Mouse (Mus musculus) heart, postnatal 0 days (tissue): Measurements from ENCODE around the gene Aebp1. TPM values are rescaled to one million over a fixed set of nuclear protein-coding genes. Genes with fewer than 3 reads are reported as not detected.
A peak's percentile ranks its signal among the peaks of the same experiment; 100 is the strongest.

Experiments
- ATAC-seq: fragments of 200-750 bp; cut with Nextera tagmentation; 2 replicates; pipeline ENCODE4 v1.8.0; 2017; ENCODE audit warnings: low read depth, moderate number of reproducible peaks, moderate library complexity; ENCODE audit not compliant: insufficient read depth
- DNase-seq: peaks from one replicate; pipeline ENCODE4 v3.0.0-alpha.2; 2016; ENCODE audit warnings: low spot score
- H3K27ac ChIP-seq: fragments of 300-500 bp; sonication (generic); 2 replicates; pipeline ENCODE4 v1.5.1; 2014; ENCODE audit warnings: low read depth, mild to moderate bottlenecking
- H3K27me3 ChIP-seq: fragments of 300-500 bp; sonication (generic); 2 replicates; pipeline ENCODE4 v1.6.1; 2014; ENCODE audit warnings: low read length, mixed read lengths; ENCODE audit not compliant: control insufficient read depth, insufficient read depth
- H3K36me3 ChIP-seq: fragments of 300-500 bp; sonication (generic); replicated peaks from 2 replicates; pipeline ENCODE4 v1.6.1; 2014; ENCODE audit warnings: low read length, mixed read lengths; ENCODE audit not compliant: control insufficient read depth, insufficient read depth
- H3K4me1 ChIP-seq: fragments of 300-500 bp; sonication (generic); 2 replicates; pipeline ENCODE4 v1.6.1; 2014; ENCODE audit warnings: antibody characterized with exemption; ENCODE audit not compliant: control insufficient read depth, insufficient read depth
- H3K4me2 ChIP-seq: fragments of 300-500 bp; sonication (generic); 2 replicates; pipeline ENCODE4 v1.6.1; 2014; ENCODE audit warnings: low read depth, mild to moderate bottlenecking, low read length, moderate library complexity
- H3K4me3 ChIP-seq: fragments of 300-500 bp; sonication (generic); 2 replicates; pipeline ENCODE4 v1.5.1; 2014; ENCODE audit warnings: low read depth, low read length
- H3K9ac ChIP-seq: fragments of 300-500 bp; sonication (generic); replicated peaks from 2 replicates; pipeline ENCODE4 v1.6.1; 2014; ENCODE audit warnings: low read depth, low read length, mixed read lengths
- H3K9me3 ChIP-seq: fragments of 300-500 bp; sonication (generic); replicated peaks from 2 replicates; pipeline ENCODE4 v1.6.1; 2016; ENCODE audit warnings: low read length; ENCODE audit not compliant: control insufficient read depth
- CTCF ChIP-seq: IDR thresholded peaks from 2 replicates; pipeline ENCODE4 v1.5.1; 2016; ENCODE audit warnings: antibody characterized with exemption, control low read depth, low read depth
- EP300 ChIP-seq: IDR thresholded peaks from 2 replicates; pipeline ENCODE4 v1.6.1; 2016; ENCODE audit warnings: antibody characterized with exemption, low read depth
- WGBS: fragments of 180-500 bp; shearing (Covaris S2); extraction: QIAGEN DNeasy Blood & Tissue Kit; methylation state at CpG from one replicate; pipeline ENCODE4 v1.1.7; 2014; 5-methylcytosine and 5-hydroxymethylcytosine counted together
- polyA plus RNA-seq: library from polyadenylated mRNA; unstranded; fragments of >200 nt; fragmentation: Nextera tagmentation; extraction: Ambion mirVana; gene quantifications from 2 replicates; pipeline ENCODE4 v1.2.1, GENCODE M21; 2015
- total RNA-seq: library from RNA; depleted of rRNA; stranded (reverse); fragments of >200 nt; gene quantifications from 2 replicates; pipeline ENCODE4 v1.2.3, GENCODE M21; 2014; ENCODE audit warnings: low replicate concordance

Gene Aebp1
- total and polyA plus RNA-seq, 2 experiments from 2014 or later, result 14.2 to 17.5 TPM

DNA sequence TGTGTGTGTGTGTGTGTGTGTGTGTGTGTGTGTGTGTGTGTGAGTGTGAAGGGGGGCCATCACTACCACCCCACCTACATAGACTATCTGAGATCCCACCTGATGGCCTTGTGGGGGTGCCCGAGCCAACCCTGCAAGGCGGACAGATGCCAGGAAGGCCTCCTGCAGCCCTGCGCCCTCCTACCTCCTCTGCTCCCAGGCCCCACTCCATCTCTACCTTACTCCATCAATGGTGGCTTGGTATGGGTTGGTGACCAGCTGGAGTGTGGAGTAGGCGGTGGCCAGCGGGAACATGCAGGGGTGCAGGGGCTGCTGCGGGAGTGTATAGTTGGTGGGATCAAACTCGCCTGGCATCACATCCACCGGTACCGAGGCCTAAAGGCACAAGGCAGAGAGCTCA lies 11.4 kb downstream of the Aebp1 start:
- 92% methylated on average over 9 of the region's 9 CpGs for WGBS
- Histone ChIP-seq H3K4me1 (peaks cover 9% of the 10 kb centered on the region), H3K9me3 (no peaks in the 10 kb centered on the region), H3K27ac (no peak overlapping the region), H3K36me3 (peaks cover 51% of the 10 kb centered on the region), H3K4me3 (no peak overlapping the region), H3K9ac (no peak overlapping the region), H3K27me3 (no peaks in the 10 kb centered on the region), H3K4me2 (no peak overlapping the region)
- DNase-seq, result no peak
- no peak for TF ChIP-seq EP300
- no peak for TF ChIP-seq CTCF
- no peak for ATAC-seq

DNA sequence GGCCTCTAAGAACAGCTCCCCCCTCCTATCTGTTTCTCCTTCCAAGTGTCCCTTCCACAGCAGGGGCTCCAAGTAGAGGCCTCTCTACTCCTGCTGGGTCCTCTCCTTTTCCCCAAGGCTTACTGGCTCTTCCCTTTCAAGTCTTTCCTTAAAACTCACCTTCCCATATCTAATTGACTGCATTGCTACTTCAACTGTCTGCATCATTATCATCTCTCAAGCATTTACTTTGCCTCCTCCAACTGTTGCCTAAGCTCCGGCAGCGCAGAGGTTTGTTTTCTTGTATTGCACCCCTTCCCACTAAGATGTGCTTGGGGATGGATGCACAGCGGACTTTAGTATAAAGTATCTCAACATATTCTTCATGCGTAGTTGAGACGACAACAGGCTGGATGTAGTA lies 15.7 kb downstream of the Aebp1 start:
- no peak for DNase-seq
- Histone ChIP-seq H3K27me3 (no peaks in the 10 kb centered on the region), H3K4me3 (peak overlapping the region; percentile 65), H3K9ac (peak overlapping the region; percentile 57), H3K4me1 (peaks cover 9% of the 10 kb centered on the region), H3K4me2 (peak overlapping the region; percentile 82), H3K36me3 (peaks cover 30% of the 10 kb centered on the region), H3K27ac (no peak overlapping the region), H3K9me3 (no peaks in the 10 kb centered on the region)
- WGBS, result 1% methylated on average over 5 of the region's 5 CpGs
- ATAC-seq, result no peak
- TF ChIP-seq CTCF (no peak), EP300 (no peak)

DNA sequence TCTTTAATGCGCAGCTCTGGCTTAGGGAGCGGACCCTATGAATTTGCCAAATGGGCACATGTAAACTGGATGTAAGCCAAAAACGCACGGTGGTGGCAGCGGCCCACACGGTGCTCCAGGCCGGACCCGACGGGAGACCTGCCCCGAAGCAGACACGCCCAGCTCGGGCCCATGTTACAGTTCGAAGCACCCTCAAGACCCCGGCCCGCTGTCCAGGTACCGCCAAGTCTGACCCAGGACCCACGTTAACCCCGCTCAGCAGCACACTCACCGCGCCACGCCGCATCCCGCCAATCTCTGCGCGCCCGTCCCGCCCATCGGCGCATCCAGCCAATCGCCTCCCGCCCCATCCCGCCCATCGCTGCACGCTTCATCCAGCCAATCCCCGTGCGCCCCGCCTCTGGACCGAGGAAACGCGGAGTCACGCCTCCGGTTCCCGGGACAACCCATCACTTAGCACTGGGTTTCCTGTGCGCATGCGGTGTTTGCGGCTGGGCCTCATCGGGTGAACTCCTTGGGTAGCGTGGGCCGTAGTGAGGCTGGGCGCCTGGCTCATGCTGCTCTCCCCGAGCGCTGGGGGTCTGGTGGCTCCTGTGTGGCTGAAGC lies 16.3 kb downstream of the Aebp1 start, which contains the start of gene Pold2:
TSS of gene Pold2 (minus strand) at position 372 of the 606 bp plus-strand sequence.
- no peak for TF ChIP-seq CTCF
- no peak for TF ChIP-seq EP300
- no peaks in the 10 kb centered on the region for H3K9me3 ChIP-seq
- peaks cover 24% of the 10 kb centered on the region for H3K36me3 ChIP-seq
- under 1% methylated on average over 44 of the region's 52 CpGs for WGBS
- H3K27me3 ChIP-seq, result no peaks in the 10 kb centered on the region
- DNase-seq (peak; percentile 97), ATAC-seq (peak; percentile 98)
- H3K4me1 ChIP-seq, result peaks cover 9% of the 10 kb centered on the region
- peak within 1 kb of the TSS; percentile 59 for H3K27ac ChIP-seq
- H3K9ac ChIP-seq, result peak within 1 kb of the TSS; percentile 57
- H3K4me3 ChIP-seq, result peak within 1 kb of the TSS; percentile 65
- H3K4me2 ChIP-seq, result peak within 1 kb of the TSS; percentile 82

DNA sequence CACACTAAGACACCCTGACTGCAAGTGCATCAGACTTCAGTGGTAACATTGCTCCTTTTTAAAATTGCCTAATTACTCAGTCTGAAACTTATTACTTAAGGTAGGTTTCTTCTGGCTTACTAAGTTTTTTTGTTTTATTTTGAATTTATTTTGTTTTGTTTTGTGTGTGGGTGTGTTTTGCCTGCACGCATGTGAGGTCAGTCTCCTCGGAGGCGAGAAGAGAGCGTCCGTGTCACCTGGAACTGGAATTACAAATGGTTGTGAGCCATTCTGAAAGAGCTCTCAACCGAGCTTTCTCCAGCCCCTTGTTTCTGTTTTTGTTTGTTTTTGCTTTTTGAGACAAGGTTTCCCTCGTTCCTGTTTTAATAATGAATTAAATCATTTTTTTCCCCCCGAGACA lies 16.9 kb downstream of the Aebp1 start:
- no peak for ATAC-seq
- no peak for TF ChIP-seq CTCF
- no peak for TF ChIP-seq EP300
- 41% methylated on average over 8 of the region's 8 CpGs for WGBS
- no peaks in the 10 kb centered on the region for H3K9me3 ChIP-seq
- peak overlapping the region; percentile 82 for H3K4me2 ChIP-seq
- peaks cover 9% of the 10 kb centered on the region for H3K4me1 ChIP-seq
- no peak for DNase-seq
- peak overlapping the region; percentile 59 for H3K27ac ChIP-seq
- no peaks in the 10 kb centered on the region for H3K27me3 ChIP-seq
- H3K36me3 ChIP-seq, result peaks cover 17% of the 10 kb centered on the region
- peak overlapping the region; percentile 65 for H3K4me3 ChIP-seq
- no peak overlapping the region for H3K9ac ChIP-seq

DNA sequence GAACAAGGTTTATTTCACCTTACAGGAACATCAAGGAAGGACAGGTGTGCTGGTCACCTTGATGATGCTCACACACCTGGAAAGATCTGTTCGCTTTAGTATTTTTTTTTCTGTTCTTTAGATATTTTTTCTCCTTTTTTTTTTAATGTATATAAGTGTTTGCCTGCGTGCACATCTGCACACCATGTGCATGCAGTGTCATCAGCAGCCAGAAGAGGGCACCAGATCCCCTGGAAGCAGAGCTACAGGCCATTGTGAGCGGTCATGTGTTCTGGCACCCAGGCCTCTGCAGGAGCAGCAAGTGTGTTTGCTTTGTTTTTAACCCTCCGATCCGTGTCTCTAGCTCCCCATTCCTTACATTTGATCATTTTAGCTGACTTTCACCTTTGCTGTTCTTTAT lies 18.2 kb downstream of the Aebp1 start:
- Histone ChIP-seq H3K9me3 (no peaks in the 10 kb centered on the region), H3K4me2 (no peak overlapping the region), H3K9ac (no peak overlapping the region), H3K4me1 (peaks cover 9% of the 10 kb centered on the region), H3K27me3 (no peaks in the 10 kb centered on the region), H3K4me3 (no peak overlapping the region), H3K27ac (no peak overlapping the region), H3K36me3 (0 out of 2 replicates have a peak, but pooled peaks cover 6% of the 10 kb centered on the region)
- DNase-seq, result peak; percentile 54
- TF ChIP-seq EP300 (no peak), CTCF (peak; percentile 69)
- ATAC-seq, result no peak
- WGBS, result 54% methylated on average over 5 of the region's 5 CpGs

DNA sequence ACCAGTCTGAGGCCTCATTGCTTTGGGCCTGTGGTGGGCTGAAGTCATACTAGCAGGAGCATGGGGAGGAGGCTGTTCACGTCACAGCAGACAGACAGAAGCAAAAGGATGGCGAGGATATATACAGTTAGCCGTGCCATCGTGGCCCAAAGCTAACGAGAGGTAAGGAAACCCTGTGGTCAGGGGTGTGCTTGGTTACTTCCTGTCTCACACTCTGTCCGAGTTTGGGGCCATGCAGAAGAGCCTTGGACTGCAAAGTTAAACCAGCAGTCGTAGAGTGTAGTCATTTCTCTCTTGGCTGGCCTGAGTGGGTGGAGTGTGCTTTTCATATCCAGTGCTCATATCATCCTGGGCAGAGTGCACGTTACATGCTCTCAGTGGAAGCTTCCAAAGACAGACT lies 20.8 kb downstream of the Aebp1 start:
- Histone ChIP-seq H3K36me3 (no peaks in the 10 kb centered on the region), H3K4me1 (peaks cover 5% of the 10 kb centered on the region; the same call in 1 of the 2 replicates), H3K9ac (no peak overlapping the region), H3K27ac (no peak overlapping the region), H3K9me3 (no peaks in the 10 kb centered on the region), H3K4me3 (no peak overlapping the region), H3K4me2 (no peak overlapping the region), H3K27me3 (no peaks in the 10 kb centered on the region)
- 51% methylated on average over 8 of the region's 8 CpGs for WGBS
- DNase-seq, result no peak
- TF ChIP-seq EP300 (no peak), CTCF (no peak)
- no peak for ATAC-seq
